Mouse (Mus musculus) cerebellum, adult 2 months (tissue): Measurements from ENCODE around the gene En1.

Experiments used
- CTCF ChIP-seq: fragments of 200-500 bp; IDR thresholded peaks from 2 replicates; pipeline ENCODE4 v1.5.1; 2011; ENCODE audit warnings: low read depth, mild to moderate bottlenecking, control low read depth, low read length, moderate library complexity, borderline replicate concordance; ENCODE audit not compliant: insufficient read depth
- POLR2A ChIP-seq: fragments of 200-500 bp; IDR thresholded peaks from 2 replicates; pipeline ENCODE4 v1.6.1; 2011; ENCODE audit warnings: low read length, control low read depth, borderline replicate concordance; ENCODE audit not compliant: insufficient read depth

DNA sequence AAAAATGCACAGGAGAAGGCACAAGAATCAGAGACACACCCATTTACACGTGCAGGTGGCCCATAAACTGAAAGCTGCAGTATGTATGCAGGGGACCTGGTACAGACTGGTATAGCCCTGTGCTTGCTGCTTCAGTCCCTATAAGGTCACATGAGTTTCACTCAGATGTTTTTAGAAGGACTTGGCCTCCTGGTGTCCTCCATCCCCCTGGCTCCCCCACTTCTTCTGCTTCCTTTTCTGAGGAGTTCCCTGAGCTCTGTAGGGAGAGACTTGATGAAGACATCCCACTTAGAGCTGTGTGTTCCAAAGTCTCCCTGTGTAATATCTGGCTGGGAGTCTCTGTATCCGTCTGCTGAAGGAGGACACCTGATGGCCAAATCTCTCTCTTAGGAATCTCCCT is 16.7 kb upstream of the En1 start:
- no peak for TF ChIP-seq POLR2A
- no peak for TF ChIP-seq CTCF
